Mouse (Mus musculus) midbrain, embryonic 15.5 days (tissue): Measurements from ENCODE around the gene Chmp1a. TPM values are rescaled to one million over a fixed set of nuclear protein-coding genes. Genes with fewer than 3 reads are reported as not detected.
A peak's percentile ranks its signal among the peaks of the same experiment; 100 is the strongest.
"Not testable (repeated sequence)": the region's sequence is repeated elsewhere in the genome, so short reads cannot be mapped to it uniquely, and the experiment has no call there.

Source experiments
- ATAC-seq: fragments of 200-750 bp; cut with Nextera tagmentation; replicated peaks from 2 replicates; pipeline ENCODE4 v1.8.0; 2017; ENCODE audit warnings: moderate TSS enrichment
- H3K27ac ChIP-seq: fragments of 300-500 bp; sonication (generic); 2 replicates; pipeline ENCODE4 v1.5.1; 2015; ENCODE audit warnings: mild to moderate bottlenecking, inconsistent platforms
- H3K27me3 ChIP-seq: fragments of 300-500 bp; sonication (generic); replicated peaks from 2 replicates; pipeline ENCODE4 v1.6.1; 2015; ENCODE audit warnings: inconsistent platforms
- H3K36me3 ChIP-seq: fragments of 300-500 bp; sonication (generic); replicated peaks from 2 replicates; pipeline ENCODE4 v1.6.1; 2015; ENCODE audit warnings: inconsistent platforms
- H3K4me1 ChIP-seq: fragments of 300-500 bp; sonication (generic); 2 replicates; pipeline ENCODE4 v1.6.1; 2015; ENCODE audit warnings: inconsistent platforms
- H3K4me2 ChIP-seq: fragments of 300-500 bp; sonication (generic); 2 replicates; pipeline ENCODE4 v1.6.1; 2015; ENCODE audit warnings: inconsistent platforms, mild to moderate bottlenecking, moderate library complexity
- H3K4me3 ChIP-seq: fragments of 300-500 bp; sonication (generic); 2 replicates; pipeline ENCODE4 v1.5.1; 2015; ENCODE audit warnings: mild to moderate bottlenecking, inconsistent platforms
- H3K9ac ChIP-seq: fragments of 300-500 bp; sonication (generic); 2 replicates; pipeline ENCODE4 v1.6.1; 2015; ENCODE audit warnings: mild to moderate bottlenecking, inconsistent platforms
- H3K9me3 ChIP-seq: fragments of 300-500 bp; sonication (generic); 2 replicates; pipeline ENCODE4 v1.6.1; 2016; ENCODE audit warnings: inconsistent platforms
- WGBS: fragments of 180-500 bp; shearing (Covaris S2); methylation state at CpG from one replicate; pipeline ENCODE4 v1.1.7; 2015; ENCODE audit warnings: mixed read lengths; 5-methylcytosine and 5-hydroxymethylcytosine counted together
- polyA plus RNA-seq: library from polyadenylated mRNA; unstranded; fragments of >200 nt; fragmentation: Nextera tagmentation; extraction: Ambion mirVana; gene quantifications from 2 replicates; pipeline ENCODE4 v1.2.1, GENCODE M21; 2015

Gene Chmp1a
- polyA plus RNA-seq, 1 experiment from 2014 or later = 227 TPM

DNA sequence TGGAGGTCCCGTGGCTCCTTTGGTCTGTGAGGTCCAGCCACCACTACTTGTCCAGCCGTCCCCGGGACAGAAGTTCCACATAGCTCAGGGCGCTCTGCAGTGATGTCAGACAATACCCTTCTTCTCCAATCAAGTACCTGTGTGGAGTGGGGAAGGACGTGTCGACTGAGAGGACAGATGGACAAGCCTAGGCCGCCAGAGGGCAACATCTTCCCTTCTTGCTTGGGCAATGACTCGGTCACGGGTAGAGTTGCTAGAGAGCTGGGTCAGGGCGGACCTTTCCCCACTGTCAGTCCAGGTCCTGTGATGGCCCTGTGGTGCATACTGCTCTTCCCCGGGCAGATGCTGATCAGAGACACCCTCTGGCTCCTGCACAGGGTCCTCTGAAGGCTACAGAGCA is 30.5 kb upstream of the Chmp1a start:
- Histone ChIP-seq H3K4me2 (no peak overlapping the region), H3K9me3 (no peaks in the 10 kb centered on the region), H3K9ac (no peak overlapping the region), H3K4me1 (no peaks in the 10 kb centered on the region), H3K27ac (no peak overlapping the region), H3K4me3 (no peak overlapping the region), H3K36me3 (peaks cover 48% of the 10 kb centered on the region), H3K27me3 (no peaks in the 10 kb centered on the region)
- no peak for ATAC-seq
- WGBS = 65% methylated on average over 11 of the region's 11 CpGs

DNA sequence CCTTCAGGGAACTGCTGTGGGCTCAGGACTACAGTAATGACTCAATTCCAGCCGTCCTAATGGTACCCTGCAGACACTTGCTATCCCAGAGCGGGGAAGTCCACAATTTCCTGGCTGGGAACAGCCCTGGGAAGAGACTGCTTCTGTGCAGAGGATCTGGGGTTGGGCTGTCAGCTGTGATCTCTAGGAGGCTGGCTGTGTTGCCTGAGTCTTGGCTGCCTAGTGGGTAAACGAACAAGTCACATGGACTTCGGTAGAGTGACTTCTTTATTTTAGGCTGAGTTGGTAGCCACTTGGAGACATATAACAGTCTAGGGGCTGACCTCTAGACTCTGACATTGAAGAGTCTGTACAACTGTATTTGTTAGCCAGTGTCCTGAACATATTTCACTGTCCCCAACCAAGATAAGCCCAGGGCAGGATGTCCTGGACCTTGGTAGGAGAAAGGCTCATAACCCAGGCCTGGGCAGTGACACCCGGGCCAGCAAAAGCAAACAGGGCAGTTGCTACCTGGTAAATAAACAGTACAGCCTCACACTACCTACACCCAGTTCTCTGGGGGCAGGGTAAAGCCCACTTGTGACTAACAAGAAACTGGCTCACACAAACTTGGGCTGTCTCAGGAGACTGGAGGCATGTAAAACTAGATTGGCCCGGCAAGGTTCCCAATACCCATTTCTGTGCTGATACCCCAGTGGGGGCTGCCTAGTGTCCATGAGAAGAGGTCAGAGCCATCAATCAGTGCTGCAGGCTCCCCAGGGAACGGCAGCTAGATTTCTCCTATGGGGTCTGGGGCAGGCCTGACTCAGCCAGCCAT is 29.8 kb upstream of the Chmp1a start:
- H3K27ac ChIP-seq = no peak overlapping the region
- no peak for ATAC-seq
- 90% methylated on average over 7 of the region's 7 CpGs for WGBS
- no peak overlapping the region for H3K4me2 ChIP-seq
- H3K36me3 ChIP-seq = peaks cover 40% of the 10 kb centered on the region
- no peaks in the 10 kb centered on the region for H3K27me3 ChIP-seq
- no peak overlapping the region for H3K4me3 ChIP-seq
- H3K4me1 ChIP-seq = no peaks in the 10 kb centered on the region
- no peak overlapping the region for H3K9ac ChIP-seq
- H3K9me3 ChIP-seq = no peaks in the 10 kb centered on the region

DNA sequence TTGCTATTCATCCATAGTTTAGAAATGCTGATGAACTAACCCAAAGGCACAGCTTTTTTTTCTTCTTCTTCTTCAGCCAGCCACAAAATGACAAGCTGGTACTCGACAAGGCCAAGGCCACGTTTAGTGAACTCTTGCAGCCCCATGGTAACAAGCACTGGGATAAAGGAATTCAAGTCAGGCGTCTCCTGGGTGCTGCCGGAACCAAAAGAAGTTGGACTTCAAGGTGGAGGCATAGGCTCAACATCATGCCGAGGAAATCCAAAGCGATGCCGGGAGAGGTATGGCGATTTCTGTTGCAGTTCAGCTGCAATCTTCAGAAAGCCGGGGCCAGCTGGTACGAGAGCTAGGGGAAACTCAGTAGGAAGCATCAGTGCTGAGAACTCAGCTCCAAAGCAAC is 26.8 kb upstream of the Chmp1a start:
- Histone ChIP-seq H3K4me2 (no peak overlapping the region), H3K9me3 (no peaks in the 10 kb centered on the region), H3K4me1 (peaks cover 21% of the 10 kb centered on the region), H3K27me3 (peaks cover 11% of the 10 kb centered on the region; the same call in 1 of the 2 replicates), H3K27ac (no peak overlapping the region), H3K36me3 (peaks cover 14% of the 10 kb centered on the region; the same call in 1 of the 2 replicates), H3K9ac (no peak overlapping the region), H3K4me3 (no peak overlapping the region)
- no peak for ATAC-seq
- 78% methylated on average over 10 of the region's 10 CpGs for WGBS

DNA sequence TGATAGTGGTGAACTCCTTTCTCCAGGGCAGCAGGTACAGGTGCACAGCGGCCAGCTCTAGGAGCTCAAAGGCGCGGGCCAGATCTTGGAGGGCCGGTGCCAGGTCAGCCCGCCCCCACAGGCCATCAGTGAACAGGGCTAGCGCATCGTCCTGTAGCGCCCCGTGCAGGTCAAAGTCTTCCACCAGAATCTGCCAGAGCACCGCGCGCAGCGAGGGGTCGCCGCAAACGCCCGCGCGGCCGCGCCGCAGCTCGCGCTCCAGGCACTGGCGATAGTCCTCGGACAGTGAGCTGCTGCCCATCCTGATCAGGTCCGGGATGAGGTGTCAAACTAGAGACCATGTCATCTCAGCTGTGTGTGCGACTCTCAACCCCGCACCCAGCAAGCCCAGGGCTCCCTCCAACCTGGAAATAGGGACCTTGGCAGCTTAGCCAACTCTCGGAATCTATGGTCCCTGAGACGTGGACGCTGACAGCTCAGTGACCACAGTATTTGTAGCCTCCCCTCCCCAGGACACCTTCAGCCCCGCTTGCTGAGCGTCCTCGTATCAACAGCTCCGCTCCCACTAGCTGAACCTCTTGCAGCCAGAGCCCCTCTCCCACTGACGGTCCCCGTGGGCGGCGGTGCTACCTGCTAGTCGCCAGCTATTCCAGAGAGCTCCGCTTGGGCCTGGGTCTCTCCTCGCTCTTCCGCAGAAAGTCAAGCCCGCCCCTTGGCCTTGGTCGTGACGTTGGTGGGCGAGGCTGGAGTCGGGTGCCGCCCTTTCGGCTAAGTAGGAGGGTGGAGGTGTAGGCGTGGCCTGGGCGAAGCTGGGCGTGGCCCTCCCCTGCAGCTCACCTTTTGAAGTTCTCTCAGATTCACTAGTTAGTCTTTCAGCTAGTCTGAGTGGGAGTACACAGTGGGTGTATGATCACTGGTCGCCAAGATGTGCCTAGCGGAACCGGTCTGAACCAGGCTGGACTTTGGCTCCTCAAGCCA is 23.2 kb upstream of the Chmp1a start, which contains the start of gene Spata2l:
TSS of gene Spata2l (minus strand) at position 714 of the 978 bp plus-strand sequence.
- Histone ChIP-seq H3K27me3 (peaks cover 13% of the 10 kb centered on the region; the same call in 1 of the 2 replicates), H3K9me3 (no peaks in the 10 kb centered on the region), H3K36me3 (0 out of 2 replicates have a peak, but pooled peaks cover 3% of the 10 kb centered on the region), H3K4me3 (peak within 1 kb of the TSS; percentile 44), H3K4me2 (peak within 1 kb of the TSS; percentile 69), H3K27ac (no peak within 1 kb of the TSS), H3K4me1 (peaks cover 21% of the 10 kb centered on the region), H3K9ac (peak within 1 kb of the TSS; percentile 49)
- ATAC-seq = peak; percentile 67
- WGBS = 2% methylated on average over 57 of the region's 57 CpGs

DNA sequence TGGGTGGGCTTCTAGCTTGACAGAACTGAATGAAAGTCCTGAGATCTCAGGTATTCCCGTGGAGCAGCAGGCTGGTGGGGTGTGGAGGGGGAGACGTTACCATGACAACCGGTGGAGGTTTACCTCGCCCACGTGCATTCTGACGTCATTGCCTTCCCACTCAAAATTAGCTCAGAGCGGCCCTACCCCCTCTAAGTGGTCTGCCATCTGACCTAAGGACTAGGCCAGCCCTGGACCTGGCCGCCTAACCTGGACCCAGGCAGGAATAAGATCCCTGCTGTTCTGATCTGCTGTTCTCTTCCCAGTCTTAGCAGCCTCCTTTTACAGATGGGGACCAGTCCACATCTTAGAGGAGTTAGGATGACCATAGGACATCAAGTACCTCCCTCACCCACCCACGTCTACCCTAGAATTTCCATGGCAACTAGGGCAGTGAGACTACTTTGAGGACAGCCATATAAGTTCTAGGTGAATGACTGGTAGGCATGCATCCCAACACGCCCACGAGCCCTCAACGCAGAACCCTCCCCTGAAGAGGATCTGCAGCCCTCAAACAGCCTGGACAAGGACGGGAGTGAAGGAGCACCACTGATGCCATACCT is 22.5 kb upstream of the Chmp1a start:
- 35% methylated on average over 13 of the region's 13 CpGs for WGBS
- 0 out of 2 replicates have a peak, but pooled peaks cover 3% of the 10 kb centered on the region for H3K36me3 ChIP-seq
- H3K4me1 ChIP-seq = peaks cover 21% of the 10 kb centered on the region
- H3K27me3 ChIP-seq = peaks cover 13% of the 10 kb centered on the region; the same call in 1 of the 2 replicates
- peak overlapping the region; percentile 44 for H3K4me3 ChIP-seq
- H3K9ac ChIP-seq = peak overlapping the region; percentile 49; the same call in 1 of the 2 replicates
- no peak overlapping the region for H3K27ac ChIP-seq
- H3K9me3 ChIP-seq = no peaks in the 10 kb centered on the region
- peak overlapping the region; percentile 69 for H3K4me2 ChIP-seq
- peak; percentile 32; the same call in 1 of the 2 replicates for ATAC-seq

DNA sequence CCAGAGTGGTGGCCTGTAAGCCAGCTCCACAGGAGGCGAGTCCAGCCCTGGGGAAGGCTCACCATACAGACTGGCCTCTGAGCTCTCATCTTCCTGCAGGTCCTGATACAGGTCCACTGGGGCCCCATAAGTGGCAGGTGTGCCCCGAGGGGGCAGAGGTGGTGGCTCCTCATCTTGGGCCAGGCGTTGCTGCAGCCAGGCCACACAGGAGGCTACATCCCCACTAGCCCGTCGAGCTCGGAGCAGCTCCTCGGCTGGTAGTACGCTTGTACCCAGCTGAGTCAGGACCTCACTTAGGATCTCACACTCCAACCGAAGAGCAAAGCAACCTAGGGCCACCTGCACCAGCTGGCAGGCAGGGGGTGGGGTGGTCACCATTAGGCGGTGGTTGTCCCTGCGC is 21.2 kb upstream of the Chmp1a start:
- H3K4me3 ChIP-seq = no peak overlapping the region
- peaks cover 13% of the 10 kb centered on the region; the same call in 1 of the 2 replicates for H3K27me3 ChIP-seq
- no peak overlapping the region for H3K9ac ChIP-seq
- H3K4me2 ChIP-seq = no peak overlapping the region
- H3K27ac ChIP-seq = no peak overlapping the region
- ATAC-seq = no peak
- peaks cover 21% of the 10 kb centered on the region for H3K4me1 ChIP-seq
- H3K36me3 ChIP-seq = peaks cover 4% of the 10 kb centered on the region; the same call in 1 of the 2 replicates
- no peaks in the 10 kb centered on the region for H3K9me3 ChIP-seq
- WGBS = 79% methylated on average over 11 of the region's 11 CpGs

DNA sequence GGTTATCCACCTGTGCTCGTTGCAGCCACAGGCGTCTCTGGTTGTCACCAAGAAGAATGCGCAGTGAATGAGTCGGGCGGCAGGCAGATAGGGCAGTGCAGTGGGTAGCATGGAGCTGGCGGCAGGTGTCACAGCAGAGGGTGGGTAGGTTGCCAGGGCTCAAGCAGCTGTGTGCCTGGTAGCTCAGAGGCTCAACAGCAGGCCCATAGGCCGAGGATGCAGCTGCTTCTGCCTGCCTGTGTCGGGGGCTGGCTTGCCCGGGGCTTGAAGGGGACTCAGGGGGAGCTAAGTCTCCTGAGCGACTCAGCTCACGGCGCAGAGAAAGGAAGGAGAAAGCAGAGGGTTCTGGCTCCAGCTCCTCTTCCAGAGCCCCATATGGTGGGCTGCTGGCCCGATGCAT is 20.7 kb upstream of the Chmp1a start:
- Histone ChIP-seq H3K4me2 (no peak overlapping the region), H3K4me3 (no peak overlapping the region), H3K4me1 (peaks cover 21% of the 10 kb centered on the region), H3K36me3 (peaks cover 8% of the 10 kb centered on the region; the same call in 1 of the 2 replicates), H3K27me3 (peaks cover 13% of the 10 kb centered on the region; the same call in 1 of the 2 replicates), H3K9ac (no peak overlapping the region), H3K9me3 (no peaks in the 10 kb centered on the region), H3K27ac (no peak overlapping the region)
- 56% methylated on average over 13 of the region's 13 CpGs for WGBS
- no peak for ATAC-seq

DNA sequence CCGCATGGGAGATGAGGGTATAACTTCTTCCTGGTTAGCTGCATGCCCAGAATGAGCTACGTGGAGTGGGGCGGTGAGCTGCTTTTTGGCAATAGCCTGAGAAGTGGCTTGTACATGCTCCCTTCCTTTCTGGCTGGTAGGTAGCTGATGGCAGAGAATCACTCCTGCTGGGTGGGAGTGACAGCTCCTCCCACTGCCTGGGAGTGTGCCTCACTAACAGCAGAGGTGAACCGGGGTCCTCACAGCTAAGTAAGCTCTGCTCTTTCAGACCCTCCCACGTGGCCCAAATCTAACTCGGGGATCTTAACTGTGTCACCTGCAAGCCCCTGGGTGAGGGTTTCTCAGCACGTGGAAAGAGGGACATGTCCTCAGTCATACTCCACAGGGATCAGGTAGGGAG is 20.0 kb upstream of the Chmp1a start:
- H3K4me1 ChIP-seq = peaks cover 21% of the 10 kb centered on the region
- ATAC-seq = no peak
- H3K36me3 ChIP-seq = peaks cover 14% of the 10 kb centered on the region; the same call in 1 of the 2 replicates
- H3K27me3 ChIP-seq = peaks cover 13% of the 10 kb centered on the region; the same call in 1 of the 2 replicates
- no peak overlapping the region for H3K4me3 ChIP-seq
- no peak overlapping the region for H3K4me2 ChIP-seq
- 48% methylated on average over 7 of the region's 7 CpGs for WGBS
- no peak overlapping the region for H3K27ac ChIP-seq
- H3K9ac ChIP-seq = no peak overlapping the region
- no peaks in the 10 kb centered on the region for H3K9me3 ChIP-seq

DNA sequence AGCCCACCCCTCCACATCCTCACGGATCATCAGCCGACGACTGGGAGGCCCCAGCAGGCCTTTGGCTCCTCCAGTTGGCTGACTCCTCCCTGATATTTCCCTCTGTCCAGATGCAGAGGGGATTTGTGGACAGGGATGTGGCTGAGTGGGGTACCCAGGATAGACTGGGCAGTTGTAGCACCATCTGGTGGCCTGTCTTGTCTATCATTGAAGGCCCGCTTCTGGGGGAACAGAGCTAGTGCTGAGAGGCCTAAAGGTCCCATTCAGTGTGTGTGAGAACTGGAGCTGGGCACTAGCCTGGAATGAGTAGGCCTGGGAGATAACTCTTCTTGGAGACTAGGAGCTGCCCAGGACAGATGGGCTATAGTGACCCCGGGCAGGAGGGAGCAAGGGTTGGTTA is 19.2 kb upstream of the Chmp1a start:
- Histone ChIP-seq H3K4me3 (no peak overlapping the region), H3K9ac (no peak overlapping the region), H3K9me3 (no peaks in the 10 kb centered on the region), H3K4me2 (no peak overlapping the region), H3K27ac (no peak overlapping the region), H3K27me3 (peaks cover 9% of the 10 kb centered on the region; the same call in 1 of the 2 replicates), H3K4me1 (peaks cover 21% of the 10 kb centered on the region), H3K36me3 (peaks cover 17% of the 10 kb centered on the region; the same call in 1 of the 2 replicates)
- 60% methylated on average over 5 of the region's 5 CpGs for WGBS
- no peak for ATAC-seq

DNA sequence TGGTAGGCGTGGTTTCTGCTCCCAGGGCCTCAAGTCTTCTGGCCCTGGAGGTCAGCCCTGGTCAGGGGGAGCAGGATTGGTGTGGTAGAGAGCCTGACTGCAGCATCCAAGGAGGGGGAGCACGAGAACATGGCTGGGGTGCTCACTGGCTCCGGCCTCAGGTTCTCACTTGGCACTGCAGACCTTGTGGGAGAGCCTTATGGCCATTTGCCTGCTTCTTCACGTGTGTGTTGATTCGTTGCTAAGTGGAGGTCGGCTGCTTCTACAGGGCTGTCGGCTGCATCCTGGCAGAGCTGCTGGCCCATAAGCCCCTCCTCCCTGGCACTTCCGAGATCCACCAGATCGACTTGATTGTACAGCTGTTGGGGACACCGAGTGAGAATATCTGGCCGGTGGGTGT is 17.8 kb upstream of the Chmp1a start:
- not testable (repeated sequence) for H3K27ac ChIP-seq, H3K9me3 ChIP-seq, H3K4me2 ChIP-seq, ATAC-seq, H3K27me3 ChIP-seq, H3K9ac ChIP-seq, H3K4me3 ChIP-seq
- H3K36me3 ChIP-seq = peaks cover 17% of the 10 kb centered on the region; the same call in 1 of the 2 replicates
- H3K4me1 ChIP-seq = peaks cover 18% of the 10 kb centered on the region
- WGBS = 89% methylated on average over 11 of the region's 11 CpGs

DNA sequence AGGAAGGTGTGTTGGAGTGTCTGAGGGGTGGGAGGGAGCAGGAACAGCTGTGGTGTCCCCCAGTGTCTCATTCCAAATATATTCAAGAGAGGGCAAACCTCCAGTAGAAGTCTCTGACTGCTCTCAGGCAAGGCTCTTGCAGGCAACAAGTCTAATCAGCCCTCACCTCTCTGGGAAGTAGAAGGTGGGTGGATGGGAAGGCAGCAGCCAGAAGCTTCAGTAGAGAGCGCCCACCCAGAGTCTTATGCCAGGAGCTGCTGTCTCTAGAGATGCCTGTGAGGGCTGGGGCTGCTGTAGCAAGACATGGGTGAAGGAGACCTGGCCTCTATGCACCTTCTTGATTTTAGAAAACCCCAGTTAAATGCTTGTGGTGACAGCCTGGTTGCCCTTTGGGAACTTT is 15.9 kb upstream of the Chmp1a start:
- no peak overlapping the region for H3K4me3 ChIP-seq
- no peak overlapping the region for H3K27ac ChIP-seq
- H3K4me2 ChIP-seq = no peak overlapping the region
- peaks cover 17% of the 10 kb centered on the region; the same call in 1 of the 2 replicates for H3K36me3 ChIP-seq
- no peak for ATAC-seq
- peaks cover 17% of the 10 kb centered on the region for H3K4me1 ChIP-seq
- H3K9ac ChIP-seq = no peak overlapping the region
- H3K9me3 ChIP-seq = no peaks in the 10 kb centered on the region
- WGBS = 100% methylated on average over 1 of the region's 1 CpGs
- H3K27me3 ChIP-seq = no peaks in the 10 kb centered on the region
